Comparison of ENCODE assay signal across 31 mouse cellular contexts in genomic region chr11:98547308-98547693, GRCm38 (mm10). TPM values are rescaled to one million over a fixed set of nuclear protein-coding genes. Genes with fewer than 3 reads are reported as not detected.
"Had no signal": no experiment of that assay in that cellular context is flagged by ENCODE, and none has a peak within 500 bp of the region (broad histone marks: within the 10 kb centered on the region; RNA-seq: fewer than 3 reads in every experiment).

No protein-coding gene starts in this region.

- DNase-seq: gastrocnemius, postnatal 14 days; gastrocnemius, postnatal 36 days; heart, adult 2 months; heart, postnatal 14 days; heart, postnatal 36 days; kidney, adult 11 months; kidney, adult 2 months; kidney, adult 9 months; kidney, postnatal 14 days; kidney, postnatal 36 days; layer of hippocampus, adult 9-11 months; layer of hippocampus, postnatal 36 days; liver had no signal

- H3K27ac ChIP-seq: heart, adult 2 months; heart, embryonic 13.5 days; heart, embryonic 15.5 days; hindbrain, embryonic 13.5 days; hindbrain, embryonic 15.5 days; hindbrain, postnatal 0 days; kidney, embryonic 15.5 days; kidney, postnatal 0 days; limb, embryonic 10.5 days; limb, embryonic 12.5 days had no signal

- H3K9me3 ChIP-seq: heart, embryonic 13.5 days; heart, embryonic 15.5 days; hindbrain, embryonic 13.5 days; hindbrain, embryonic 15.5 days; kidney, embryonic 15.5 days; limb, embryonic 10.5 days; limb, embryonic 12.5 days had no signal

- H3K4me2 ChIP-seq: heart, embryonic 11.5 days; heart, embryonic 13.5 days; heart, embryonic 15.5 days; hindbrain, embryonic 13.5 days; hindbrain, embryonic 15.5 days; kidney, embryonic 15.5 days; limb, embryonic 12.5 days; liver, embryonic 11.5 days had no signal

- ATAC-seq: hindbrain, postnatal 0 days; intestine, embryonic 16.5 days had no signal

- H3K4me3 ChIP-seq: heart, adult 2 months; heart, embryonic 13.5 days; heart, embryonic 15.5 days; hindbrain, embryonic 13.5 days; hindbrain, embryonic 15.5 days; kidney, embryonic 15.5 days; limb, embryonic 10.5 days; limb, embryonic 12.5 days had no signal

- H3K36me3 ChIP-seq: heart, embryonic 13.5 days; heart, embryonic 15.5 days; hindbrain, embryonic 13.5 days; hindbrain, embryonic 15.5 days; kidney, embryonic 15.5 days; limb, embryonic 10.5 days; limb, embryonic 12.5 days had no signal

- H3K9ac ChIP-seq: heart, embryonic 13.5 days; heart, embryonic 15.5 days; hindbrain, embryonic 13.5 days; hindbrain, embryonic 15.5 days; kidney, embryonic 15.5 days; limb, embryonic 12.5 days had no signal

RNA-seq across cellular contexts. Expression of gene Ikzf3, which starts 1.5 kb away (rescaled TPM):
- polyA plus RNA-seq: hindbrain, embryonic 15.5 days; limb, embryonic 10.5 days had no signal

RNA-seq across cellular contexts. Expression of gene Zpbp2, which starts 3.6 kb away (rescaled TPM):
- polyA plus RNA-seq: heart, adult 2 months; hindbrain, embryonic 11.5 days; hindbrain, embryonic 13.5 days; limb, embryonic 12.5 days had no signal

RNA-seq across cellular contexts. Expression of gene Lrrc3c, which starts 50.8 kb away (rescaled TPM):
- polyA plus RNA-seq: gonadal fat pad, adult 2 months; heart, adult 2 months; heart, embryonic 11.5 days; heart, embryonic 13.5 days; heart, embryonic 15.5 days; heart, postnatal 0 days; hindbrain, embryonic 11.5 days; hindbrain, embryonic 13.5 days; hindbrain, embryonic 15.5 days; hindbrain, postnatal 0 days; intestine, embryonic 14.5 days; intestine, embryonic 16.5 days; kidney, adult 2 months; kidney, embryonic 15.5 days; kidney, postnatal 0 days; large intestine, adult 2 months; limb, embryonic 10.5 days; limb, embryonic 12.5 days; limb, embryonic 14.5 days; liver, embryonic 11.5 days had no signal
